Mouse (Mus musculus): Measurements from ENCODE around the gene Fcgbp. TPM values are rescaled to one million over a fixed set of nuclear protein-coding genes. Genes with fewer than 3 reads are reported as not detected.
"Not testable (repeated sequence)": the region's sequence is repeated elsewhere in the genome, so short reads cannot be mapped to it uniquely, and the experiment has no call there.

The Fcgbp gene
- polyA plus RNA-seq, 1 experiment from 2014 or later: 1.5 TPM

DNA sequence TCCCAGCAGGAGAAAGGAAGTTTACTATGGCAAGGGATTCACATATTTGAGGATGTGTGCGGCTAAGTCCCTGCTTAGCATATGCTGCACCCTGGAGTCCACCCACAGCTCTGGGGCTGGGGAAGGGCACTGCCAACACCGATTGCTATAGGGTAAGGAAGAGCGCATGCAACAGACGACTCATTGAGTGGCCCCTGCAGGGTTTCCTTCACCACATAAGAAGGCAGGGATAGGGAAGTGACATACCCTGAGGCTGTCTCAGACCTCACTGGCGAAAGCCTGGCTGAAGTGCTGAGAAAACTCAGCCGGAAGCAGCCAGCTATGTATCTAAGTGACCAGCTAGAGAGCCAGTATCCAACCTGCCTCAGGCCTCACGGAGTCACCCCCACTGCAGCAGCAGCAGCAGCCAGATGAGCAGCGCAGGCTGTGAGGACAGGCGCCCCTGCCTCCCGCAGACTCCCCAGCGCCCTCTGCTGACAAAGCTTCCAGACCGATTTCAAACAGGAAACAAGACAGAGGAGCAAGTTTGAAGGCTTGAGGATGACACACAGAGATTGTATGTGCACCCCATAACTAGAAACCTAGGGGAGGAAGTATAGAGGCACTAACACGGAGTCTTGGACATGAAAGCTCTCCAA, 80.7 kb downstream of the Fcgbp start:
- Histone ChIP-seq H3K9me3 (no peaks in the 10 kb centered on the region), H3K36me3 (no peaks in the 10 kb centered on the region), H3K4me2 (0 out of 2 replicates have a peak overlapping the region, but pooled peaks have one; percentile 14), H3K27ac (no peak overlapping the region), H3K9ac (peak overlapping the region; percentile 36; the same call in 1 of the 2 replicates), H3K27me3 (no peaks in the 10 kb centered on the region), H3K4me1 (no peaks in the 10 kb centered on the region), H3K4me3 (no peak overlapping the region)
- ATAC-seq (ENCODE audit: insufficient number of reproducible peaks, insufficient read depth, low FRiP score, low TSS enrichment, low read depth): no peak
- WGBS: 6% methylated on average over 13 of the region's 13 CpGs

DNA sequence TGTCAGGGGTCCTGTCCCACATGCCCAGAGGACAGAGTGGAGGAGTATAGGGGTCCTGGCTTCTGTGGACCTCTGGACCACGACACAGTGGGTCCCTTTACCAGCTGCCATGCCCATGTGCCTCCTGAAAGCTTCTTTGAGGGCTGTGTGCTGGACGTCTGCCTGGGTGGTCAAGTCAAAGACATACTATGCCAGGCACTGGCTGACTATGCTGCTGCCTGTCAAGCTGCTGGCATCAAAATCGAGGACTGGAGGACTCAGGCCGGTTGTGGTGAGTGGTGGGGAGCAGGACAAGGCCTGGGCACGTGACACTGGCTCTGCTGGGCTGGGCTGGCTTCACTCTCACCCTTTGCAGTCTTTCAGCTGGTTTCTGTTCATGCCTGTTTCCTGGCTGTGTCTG, 82.6 kb downstream of the Fcgbp start:
- not testable (repeated sequence) for H3K27me3 ChIP-seq; H3K4me1 ChIP-seq; ATAC-seq (ENCODE audit: insufficient number of reproducible peaks, insufficient read depth, low FRiP score, low TSS enrichment, low read depth); H3K4me2 ChIP-seq; H3K9ac ChIP-seq; H3K27ac ChIP-seq; H3K36me3 ChIP-seq; H3K9me3 ChIP-seq; H3K4me3 ChIP-seq
- WGBS: 35% methylated on average over 5 of the region's 5 CpGs

DNA sequence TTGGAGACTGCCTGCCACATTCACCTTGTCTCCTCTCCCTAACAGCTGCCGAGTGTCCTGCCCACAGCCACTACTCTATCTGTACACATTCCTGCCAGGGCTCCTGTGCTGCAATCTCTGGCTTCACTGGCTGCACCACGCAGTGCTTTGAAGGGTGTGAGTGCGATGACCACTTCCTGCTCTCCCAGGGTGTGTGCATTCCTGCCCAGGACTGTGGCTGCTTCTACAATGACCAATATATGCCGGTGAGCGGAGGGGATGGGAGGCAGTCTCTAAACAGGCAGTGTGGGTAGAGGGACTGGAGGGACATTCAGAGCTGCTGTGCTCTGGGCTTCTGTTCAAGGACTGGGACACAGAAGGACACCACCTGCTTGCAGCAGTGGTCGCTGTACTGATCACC, 88.3 kb downstream of the Fcgbp start:
- no peak overlapping the region for H3K27ac ChIP-seq
- no peaks in the 10 kb centered on the region for H3K36me3 ChIP-seq
- H3K4me2 ChIP-seq: no peak overlapping the region
- no peak for ATAC-seq (ENCODE audit: insufficient number of reproducible peaks, insufficient read depth, low FRiP score, low TSS enrichment, low read depth)
- no peaks in the 10 kb centered on the region for H3K4me1 ChIP-seq
- no peak overlapping the region for H3K4me3 ChIP-seq
- H3K27me3 ChIP-seq: no peaks in the 10 kb centered on the region
- WGBS: 58% methylated on average over 6 of the region's 6 CpGs
- H3K9ac ChIP-seq: peak overlapping the region; percentile 37; the same call in 1 of the 2 replicates
- H3K9me3 ChIP-seq: no peaks in the 10 kb centered on the region

DNA sequence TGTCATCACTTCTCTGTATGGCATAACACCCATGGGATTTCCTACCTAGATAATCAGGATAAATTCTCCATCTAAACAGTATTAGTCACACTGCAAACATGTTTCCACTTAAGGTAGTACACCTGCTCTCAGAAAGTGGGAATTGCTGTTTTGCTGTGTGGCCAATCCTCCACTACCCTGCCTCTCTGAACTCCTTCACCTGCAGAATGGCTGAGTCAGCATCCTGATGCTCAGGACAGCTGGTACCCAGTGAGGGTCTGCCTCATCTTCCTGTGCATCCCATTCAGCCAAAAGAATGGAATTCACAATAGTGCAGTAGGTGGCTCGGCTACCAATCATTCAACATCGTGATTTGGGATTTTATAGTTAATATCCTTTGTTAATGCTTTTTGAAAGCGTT, 88.9 kb downstream of the Fcgbp start:
- no peak for ATAC-seq (ENCODE audit: insufficient number of reproducible peaks, insufficient read depth, low FRiP score, low TSS enrichment, low read depth)
- H3K4me2 ChIP-seq: no peak overlapping the region

DNA sequence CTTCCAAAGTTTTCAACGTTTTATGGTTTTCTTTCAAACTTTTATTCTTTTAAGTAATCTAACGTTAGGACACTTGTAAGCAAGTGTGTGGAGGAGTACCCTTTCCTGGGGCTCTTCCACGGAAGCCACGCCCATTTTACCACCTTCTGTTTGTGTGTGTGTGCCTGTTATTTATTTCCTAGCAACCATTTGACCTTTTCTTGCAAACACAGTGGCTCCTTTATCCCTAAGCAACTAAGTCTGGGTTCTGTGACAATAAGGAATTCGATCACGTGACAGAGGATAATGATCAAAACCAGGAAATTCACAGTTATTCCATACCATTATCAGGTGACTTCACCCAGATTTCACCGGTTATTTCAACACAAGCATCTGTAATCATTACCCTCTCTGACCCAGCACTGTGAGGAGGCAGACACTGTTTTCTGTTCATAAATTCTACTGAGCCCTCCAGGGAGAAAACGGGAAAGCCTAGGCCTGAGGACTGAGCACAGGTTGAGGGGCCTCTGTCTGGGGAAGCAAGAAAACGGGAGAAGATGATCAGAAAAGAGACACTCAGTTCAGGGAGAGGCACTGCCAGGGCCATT, 90.2 kb downstream of the Fcgbp start:
- H3K9ac ChIP-seq: no peak overlapping the region
- ATAC-seq (ENCODE audit: insufficient number of reproducible peaks, insufficient read depth, low FRiP score, low TSS enrichment, low read depth): no peak
- H3K27ac ChIP-seq: no peak overlapping the region
- H3K9me3 ChIP-seq: no peaks in the 10 kb centered on the region
- H3K36me3 ChIP-seq: no peaks in the 10 kb centered on the region
- 52% methylated on average over 9 of the region's 9 CpGs for WGBS
- no peak overlapping the region for H3K4me2 ChIP-seq
- H3K27me3 ChIP-seq: no peaks in the 10 kb centered on the region
- no peak overlapping the region for H3K4me3 ChIP-seq
- H3K4me1 ChIP-seq: no peaks in the 10 kb centered on the region

More for the DNA sequence above, 88.9 kb downstream of the Fcgbp start:
- Histone ChIP-seq H3K36me3 (no peaks in the 10 kb centered on the region), H3K9me3 (no peaks in the 10 kb centered on the region), H3K27ac (no peak overlapping the region), H3K4me3 (no peak overlapping the region), H3K4me1 (no peaks in the 10 kb centered on the region), H3K9ac (no peak overlapping the region), H3K27me3 (no peaks in the 10 kb centered on the region)
- 87% methylated on average over 3 of the region's 3 CpGs for WGBS

DNA sequence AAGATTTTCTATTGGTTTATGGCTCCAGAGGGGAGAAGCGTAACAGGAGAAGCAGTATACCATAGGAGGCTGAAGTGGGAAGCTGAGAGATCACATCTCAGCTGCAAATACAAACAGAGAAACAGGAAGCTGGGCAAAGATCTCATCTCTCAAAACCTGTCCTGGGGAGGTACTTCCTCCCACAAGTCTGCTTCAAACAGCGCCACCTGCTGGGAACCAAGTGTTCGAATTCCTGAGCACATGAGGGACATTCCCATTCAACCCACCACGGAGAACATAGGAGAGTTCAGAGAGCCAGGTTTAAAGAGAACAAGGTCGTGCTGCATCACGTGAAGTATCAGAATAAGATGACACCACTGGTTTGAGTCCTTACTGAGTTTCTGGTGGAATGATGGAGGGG, 94.4 kb downstream of the Fcgbp start:
- Histone ChIP-seq H3K4me3 (no peak overlapping the region), H3K27me3 (no peaks in the 10 kb centered on the region), H3K9ac (no peak overlapping the region), H3K9me3 (no peaks in the 10 kb centered on the region), H3K4me1 (peaks cover 12% of the 10 kb centered on the region), H3K27ac (no peak overlapping the region), H3K36me3 (no peaks in the 10 kb centered on the region), H3K4me2 (no peak overlapping the region)
- 82% methylated on average over 6 of the region's 6 CpGs for WGBS
- no peak for ATAC-seq (ENCODE audit: insufficient number of reproducible peaks, insufficient read depth, low FRiP score, low TSS enrichment, low read depth)

DNA sequence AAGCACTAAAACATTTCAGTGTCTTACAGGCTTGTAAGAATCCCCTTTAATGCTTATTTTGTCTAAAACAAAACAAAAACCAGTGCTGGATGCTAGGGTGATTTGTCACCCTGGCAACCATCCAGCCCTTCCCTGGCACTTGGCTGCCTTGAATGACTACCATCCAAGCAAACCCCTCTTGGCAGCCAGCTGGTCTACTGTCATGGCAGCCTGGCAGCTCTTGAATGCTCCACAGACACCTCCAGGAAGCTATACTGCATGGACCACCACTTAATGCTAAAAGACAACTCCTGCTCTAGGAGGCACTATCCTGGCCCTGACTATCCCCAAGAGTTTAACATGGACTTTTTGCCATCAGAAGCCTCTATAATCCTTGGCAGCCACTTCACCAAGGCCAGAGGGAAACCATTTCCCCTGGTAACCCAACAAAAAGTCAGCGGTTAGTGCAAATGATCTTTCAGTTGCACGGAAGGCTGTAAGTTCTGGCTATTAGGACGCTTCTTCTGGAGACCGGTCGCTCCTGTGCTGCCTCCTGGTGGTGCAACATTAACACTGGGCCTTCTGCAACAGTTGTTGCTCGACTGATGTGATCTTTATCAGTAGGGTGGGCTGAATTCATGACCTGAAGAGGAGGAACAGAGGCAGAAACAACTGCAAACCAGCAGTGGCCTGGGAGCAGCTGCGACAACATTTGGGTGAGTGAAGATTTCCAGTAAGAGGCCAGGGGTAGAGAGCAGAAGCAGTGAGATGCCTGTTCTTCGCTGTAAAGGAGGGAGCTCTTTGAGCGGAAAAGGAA, 97.5 kb downstream of the Fcgbp start:
- 7% methylated on average over 9 of the region's 9 CpGs for WGBS
- H3K9me3 ChIP-seq: no peaks in the 10 kb centered on the region
- peak overlapping the region; percentile 79 for H3K4me2 ChIP-seq
- H3K36me3 ChIP-seq: no peaks in the 10 kb centered on the region
- ATAC-seq (ENCODE audit: insufficient number of reproducible peaks, insufficient read depth, low FRiP score, low TSS enrichment, low read depth): no peak
- H3K27me3 ChIP-seq: no peaks in the 10 kb centered on the region
- peak overlapping the region; percentile 70 for H3K4me3 ChIP-seq
- peaks cover 27% of the 10 kb centered on the region for H3K4me1 ChIP-seq
- H3K9ac ChIP-seq: peak overlapping the region; percentile 90
- peak overlapping the region; percentile 89 for H3K27ac ChIP-seq

DNA sequence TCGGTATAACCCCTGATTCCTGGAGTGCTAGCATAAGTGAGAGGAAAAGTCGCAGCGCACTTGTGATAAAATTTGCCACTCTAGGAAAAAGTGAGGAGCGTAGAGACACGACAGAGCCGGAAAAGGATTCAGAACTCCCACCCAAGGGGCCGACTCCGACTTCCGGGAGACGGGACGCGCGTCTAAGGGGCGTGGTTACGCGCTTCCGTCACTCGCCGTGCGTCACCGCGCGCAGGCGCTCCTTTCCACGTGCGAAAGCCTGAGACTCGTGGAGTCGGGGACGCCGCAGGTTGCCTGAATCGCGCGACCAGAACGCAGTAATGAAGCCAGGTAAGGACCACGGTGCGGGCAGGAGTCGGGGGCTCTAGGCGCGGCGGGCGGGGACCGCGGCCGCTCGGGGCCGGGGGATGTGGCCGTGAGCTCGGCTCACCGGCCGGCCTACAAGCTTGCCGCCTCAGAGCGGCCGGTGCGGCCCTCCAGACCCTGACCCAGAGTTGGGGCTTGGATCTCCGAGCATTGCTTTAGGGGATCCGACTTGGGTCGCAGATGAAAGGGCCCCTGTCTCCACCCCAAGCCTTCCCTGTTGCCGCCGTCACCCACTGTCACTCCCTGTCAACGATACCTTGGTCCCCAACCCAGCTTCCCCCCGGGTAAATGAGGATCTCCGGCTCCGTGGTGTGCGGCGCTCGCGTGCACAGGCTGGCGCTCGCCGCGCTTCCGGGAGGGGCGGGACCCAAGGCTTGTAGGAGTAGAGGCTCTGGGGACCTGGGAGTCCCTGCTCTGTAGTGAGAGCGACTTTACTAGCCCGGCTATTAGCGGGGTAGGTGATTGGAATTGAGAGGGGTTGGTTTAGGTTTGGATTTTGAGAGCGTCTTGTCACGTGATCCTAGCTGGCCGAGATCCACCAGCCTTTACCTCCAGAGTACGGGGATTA, 98.7 kb downstream of the Fcgbp start, which contains the start of gene Fbl:
Gene Fbl, plus strand, starts transcription at position 222 of the 934 bp plus-strand sequence.
- ATAC-seq (ENCODE audit: insufficient number of reproducible peaks, insufficient read depth, low FRiP score, low TSS enrichment, low read depth): peak; percentile 88
- H3K4me2 ChIP-seq: peak within 1 kb of the TSS; percentile 79
- H3K27me3 ChIP-seq: no peaks in the 10 kb centered on the region
- H3K4me3 ChIP-seq: peak within 1 kb of the TSS; percentile 70
- H3K36me3 ChIP-seq: peaks cover under 1% of the 10 kb centered on the region; the same call in 1 of the 2 replicates
- peaks cover 27% of the 10 kb centered on the region for H3K4me1 ChIP-seq
- WGBS: under 1% methylated on average over 80 of the region's 80 CpGs
- H3K9me3 ChIP-seq: no peaks in the 10 kb centered on the region
- H3K9ac ChIP-seq: peak within 1 kb of the TSS; percentile 90
- peak within 1 kb of the TSS; percentile 89 for H3K27ac ChIP-seq

Other genes starting within 250 kb of the Fcgbp start
- 9.5 and 10.0 TPM in 2 replicates for gene Zfp59, start 232.6 kb upstream of the Fcgbp start, polyA plus RNA-seq (2015; fragmentation: Nextera tagmentation; extraction: Ambion mirVana)
- 4.2 and 5.1 TPM in 2 replicates for gene Zfp607a, start 213.7 kb upstream of the Fcgbp start, polyA plus RNA-seq (2015; fragmentation: Nextera tagmentation; extraction: Ambion mirVana)
- 10.8 and 13.7 TPM in 2 replicates for gene Zfp974, start 141.8 kb upstream of the Fcgbp start, polyA plus RNA-seq (2015; fragmentation: Nextera tagmentation; extraction: Ambion mirVana)
- 26.5 and 28.1 TPM in 2 replicates for gene Zfp780b, start 92.1 kb upstream of the Fcgbp start, polyA plus RNA-seq (2015; fragmentation: Nextera tagmentation; extraction: Ambion mirVana)
- gene Zfp850, start 57.1 kb upstream of the Fcgbp start, polyA plus RNA-seq (2015; fragmentation: Nextera tagmentation; extraction: Ambion mirVana): 3.9 and 5.2 TPM in 2 replicates
- 313 and 356 TPM in 2 replicates for gene Psmc4, start 21.1 kb upstream of the Fcgbp start, polyA plus RNA-seq (2015; fragmentation: Nextera tagmentation; extraction: Ambion mirVana)
- gene 9530053A07Rik, start 58.2 kb downstream of the Fcgbp start, polyA plus RNA-seq (2015; fragmentation: Nextera tagmentation; extraction: Ambion mirVana): 0.03 TPM in 2 replicates
- gene Fbl, start 98.5 kb downstream of the Fcgbp start, polyA plus RNA-seq (2015; fragmentation: Nextera tagmentation; extraction: Ambion mirVana): 140 and 167 TPM in 2 replicates
- 14.8 and 14.9 TPM in 2 replicates for gene Dyrk1b, start 108.2 kb downstream of the Fcgbp start, polyA plus RNA-seq (2015; fragmentation: Nextera tagmentation; extraction: Ambion mirVana)
- 3.6 TPM in 2 replicates for gene Eid2, start 196.6 kb downstream of the Fcgbp start, polyA plus RNA-seq (2015; fragmentation: Nextera tagmentation; extraction: Ambion mirVana)
- gene Eid2b, start 206.5 kb downstream of the Fcgbp start, polyA plus RNA-seq (2015; fragmentation: Nextera tagmentation; extraction: Ambion mirVana): 19.7 TPM in 2 replicates
- gene Selenov, start 219.9 kb downstream of the Fcgbp start, polyA plus RNA-seq (2015; fragmentation: Nextera tagmentation; extraction: Ambion mirVana): 0.17 TPM in 1 of 2 replicates, not detected in the other
- 1.0 and 1.2 TPM in 2 replicates for gene Dll3, start 231.0 kb downstream of the Fcgbp start, polyA plus RNA-seq (2015; fragmentation: Nextera tagmentation; extraction: Ambion mirVana)
- 133 and 134 TPM in 2 replicates for gene Timm50, start 240.8 kb downstream of the Fcgbp start, polyA plus RNA-seq (2015; fragmentation: Nextera tagmentation; extraction: Ambion mirVana)

Measured in embryonic facial prominence, embryonic 13.5 days (tissue).